Mouse (Mus musculus) ES-Bruce4 (cell line): ENCODE measurements around the gene Muc20. TPM values are rescaled to one million over a fixed set of nuclear protein-coding genes. Genes with fewer than 3 reads are reported as not detected.

Source experiments
- H3K27ac ChIP-seq: 2 replicates; pipeline ENCODE4 v1.5.1; 2012; ENCODE audit warnings: low read length, inconsistent platforms; ENCODE audit not compliant: insufficient read depth
- H3K27me3 ChIP-seq: 2 replicates; pipeline ENCODE4 v1.6.1; 2012; ENCODE audit warnings: mild to moderate bottlenecking, low read length, inconsistent platforms; ENCODE audit not compliant: control insufficient read depth, poor library complexity, insufficient read depth, severe bottlenecking
- H3K36me3 ChIP-seq: 2 replicates; pipeline ENCODE4 v1.6.1; 2012; ENCODE audit warnings: inconsistent platforms, mild to moderate bottlenecking, low read length, moderate library complexity; ENCODE audit not compliant: control insufficient read depth, poor library complexity, insufficient read depth, severe bottlenecking
- H3K4me1 ChIP-seq: one replicate; pipeline ENCODE4 v1.8.1; 2011; ENCODE audit warnings: low read length; ENCODE audit not compliant: control insufficient read depth, insufficient read depth
- H3K4me3 ChIP-seq: 2 replicates; pipeline ENCODE4 v1.5.1; 2011; ENCODE audit warnings: low read depth, mild to moderate bottlenecking, low read length
- H3K9ac ChIP-seq: 2 replicates; pipeline ENCODE4 v1.6.1; 2012; ENCODE audit warnings: low read depth, mild to moderate bottlenecking, inconsistent platforms; ENCODE audit not compliant: poor library complexity, severe bottlenecking
- H3K9me3 ChIP-seq: replicated peaks from 2 replicates; pipeline ENCODE4 v1.6.1; 2012; ENCODE audit warnings: mild to moderate bottlenecking, low read length, inconsistent platforms; ENCODE audit not compliant: control insufficient read depth, poor library complexity, insufficient read depth, severe bottlenecking
- CTCF ChIP-seq: IDR thresholded peaks from one replicate; pipeline ENCODE4 v1.8.1; 2011; ENCODE audit warnings: low read depth, low read length
- EP300 ChIP-seq: IDR thresholded peaks from 2 replicates; pipeline ENCODE4 v1.6.1; 2011; ENCODE audit warnings: low read depth, low read length; ENCODE audit not compliant: insufficient read depth
- POLR2A ChIP-seq: IDR thresholded peaks from one replicate; pipeline ENCODE4 v1.8.1; 2011; ENCODE audit warnings: low read length; ENCODE audit not compliant: insufficient read depth
- polyA plus RNA-seq: library from polyadenylated mRNA; stranded (reverse); fragments of >200 nt; gene quantifications from 2 replicates; pipeline ENCODE4 v1.2.4, GENCODE M21; 2011; ENCODE audit warnings: low read depth; ENCODE audit not compliant: missing spikeins, insufficient read depth, insufficient read length

The Muc20 gene
- polyA plus RNA-seq, 1 experiment = not detected

- TF ChIP-seq CTCF (no peak), EP300 (no peak), POLR2A (no peak)
- H3K36me3 ChIP-seq = no peaks in the 10 kb centered on the region
- H3K9ac ChIP-seq = no peak overlapping the region
- no peaks in the 10 kb centered on the region for H3K27me3 ChIP-seq
- H3K4me1 ChIP-seq = no peaks in the 10 kb centered on the region
- no peak overlapping the region for H3K27ac ChIP-seq
- no peak overlapping the region for H3K4me3 ChIP-seq
- no peaks in the 10 kb centered on the region for H3K9me3 ChIP-seq
These were observed 12.4 kb downstream of the Muc20 start for GRCm38 (mm10) chr16:32784840-32785239.

GRCm38 (mm10) chr16:32783324-32784062, 13.7 kb downstream of the Muc20 start:
- no peak for TF ChIP-seq EP300
- no peak for TF ChIP-seq POLR2A
- no peak for TF ChIP-seq CTCF

GRCm38 (mm10) chr16:32778956-32779355, 18.3 kb downstream of the Muc20 start:
- Histone ChIP-seq H3K9ac (no peak overlapping the region), H3K36me3 (no peaks in the 10 kb centered on the region), H3K4me3 (no peak overlapping the region), H3K9me3 (no peaks in the 10 kb centered on the region), H3K27me3 (no peaks in the 10 kb centered on the region), H3K4me1 (no peaks in the 10 kb centered on the region), H3K27ac (no peak overlapping the region)
- TF ChIP-seq CTCF (no peak), POLR2A (no peak), EP300 (no peak)

More at GRCm38 (mm10) chr16:32783324-32784062, 13.7 kb downstream of the Muc20 start:
- H3K9ac ChIP-seq = no peak overlapping the region
- no peaks in the 10 kb centered on the region for H3K27me3 ChIP-seq
- no peaks in the 10 kb centered on the region for H3K36me3 ChIP-seq
- no peaks in the 10 kb centered on the region for H3K4me1 ChIP-seq
- H3K27ac ChIP-seq = no peak overlapping the region
- no peaks in the 10 kb centered on the region for H3K9me3 ChIP-seq
- H3K4me3 ChIP-seq = no peak overlapping the region

- Histone ChIP-seq H3K27me3 (no peaks in the 10 kb centered on the region), H3K4me3 (no peak overlapping the region), H3K4me1 (no peaks in the 10 kb centered on the region), H3K9ac (no peak overlapping the region), H3K36me3 (no peaks in the 10 kb centered on the region), H3K27ac (no peak overlapping the region), H3K9me3 (no peaks in the 10 kb centered on the region)
- no peak for TF ChIP-seq CTCF
- TF ChIP-seq EP300 = no peak
- no peak for TF ChIP-seq POLR2A
These were observed 20.6 kb downstream of the Muc20 start for GRCm38 (mm10) chr16:32776676-32777075.

- no peaks in the 10 kb centered on the region for H3K27me3 ChIP-seq
- no peaks in the 10 kb centered on the region for H3K36me3 ChIP-seq
- H3K27ac ChIP-seq = no peak overlapping the region
- TF ChIP-seq POLR2A (no peak), CTCF (no peak), EP300 (no peak)
- no peak overlapping the region for H3K9ac ChIP-seq
- no peaks in the 10 kb centered on the region for H3K4me1 ChIP-seq
- H3K4me3 ChIP-seq = no peak overlapping the region
- no peaks in the 10 kb centered on the region for H3K9me3 ChIP-seq
These were observed 30.3 kb downstream of the Muc20 start for GRCm38 (mm10) chr16:32766904-32767303.

- H3K27me3 ChIP-seq = no peaks in the 10 kb centered on the region
- TF ChIP-seq POLR2A (no peak), CTCF (no peak), EP300 (no peak)
- H3K27ac ChIP-seq = no peak overlapping the region
- no peaks in the 10 kb centered on the region for H3K4me1 ChIP-seq
- no peaks in the 10 kb centered on the region for H3K9me3 ChIP-seq
- H3K4me3 ChIP-seq = no peak overlapping the region
- no peaks in the 10 kb centered on the region for H3K36me3 ChIP-seq
- H3K9ac ChIP-seq = no peak overlapping the region
These were observed 32.3 kb downstream of the Muc20 start for GRCm38 (mm10) chr16:32764961-32765360.
